Mouse (Mus musculus) liver, embryonic 14.5 days (tissue): ENCODE measurements around the gene Map4k1. TPM values are rescaled to one million over a fixed set of nuclear protein-coding genes. Genes with fewer than 3 reads are reported as not detected.

ENCODE experiments used
- ATAC-seq: fragments of 200-750 bp; cut with Nextera tagmentation; 2 replicates; pipeline ENCODE4 v1.8.0; 2017; ENCODE audit warnings: moderate number of reproducible peaks, mild to moderate bottlenecking, moderate library complexity; ENCODE audit not compliant: insufficient read depth
- DNase-seq, 3 experiments: peaks; one replicate each; pipeline ENCODE4 v3.0.0-alpha.2; 2012 to 2013; ENCODE audit warnings: low read depth in 3 of 3, low spot score in 3 of 3
- H3K27ac ChIP-seq: fragments of 300-500 bp; sonication (generic); 2 replicates; pipeline ENCODE4 v1.5.1; 2014; ENCODE audit warnings: moderate library complexity, mild to moderate bottlenecking, control low read depth, inconsistent platforms
- H3K27me3 ChIP-seq: fragments of 300-500 bp; sonication (generic); 2 replicates; pipeline ENCODE4 v1.6.1; 2014; ENCODE audit warnings: mild to moderate bottlenecking, low read length, moderate library complexity; ENCODE audit not compliant: control insufficient read depth, insufficient read depth
- H3K36me3 ChIP-seq: fragments of 300-500 bp; sonication (generic); replicated peaks from 2 replicates; pipeline ENCODE4 v1.6.1; 2014; ENCODE audit warnings: low read depth; ENCODE audit not compliant: control insufficient read depth, insufficient read depth
- H3K4me1 ChIP-seq, 2 experiments: fragments of 200-500 bp in 1 of 2; fragments of 300-500 bp in 1 of 2; sonication (generic) in 1 of 2; replicated peaks; 2 replicates each; pipeline ENCODE4 v1.6.1; 2012 to 2014; ENCODE audit warnings: antibody characterized with exemption in 1 of 2, inconsistent platforms in 1 of 2, low read length in 1 of 2; ENCODE audit not compliant: control insufficient read depth in 2 of 2, insufficient read depth in 2 of 2
- H3K4me2 ChIP-seq: fragments of 300-500 bp; sonication (generic); 2 replicates; pipeline ENCODE4 v1.6.1; 2014; ENCODE audit warnings: low read depth, mild to moderate bottlenecking, control low read depth, moderate library complexity
- H3K4me3 ChIP-seq, 2 experiments: fragments of 200-500 bp in 1 of 2; fragments of 300-500 bp in 1 of 2; sonication (generic) in 1 of 2; 2 replicates each; pipeline ENCODE4 v1.5.1; 2012 to 2014; ENCODE audit warnings: low read depth in 2 of 2, low read length in 2 of 2, mild to moderate bottlenecking in 2 of 2, control low read depth in 1 of 2, inconsistent platforms in 1 of 2, moderate library complexity in 1 of 2; ENCODE audit not compliant: insufficient read depth in 1 of 2
- H3K9ac ChIP-seq: fragments of 300-500 bp; sonication (generic); replicated peaks from 2 replicates; pipeline ENCODE4 v1.6.1; 2014; ENCODE audit warnings: mild to moderate bottlenecking, control low read depth, moderate library complexity
- H3K9me3 ChIP-seq: fragments of 300-500 bp; sonication (generic); 2 replicates; pipeline ENCODE4 v1.6.1; 2016; ENCODE audit warnings: low read length, mixed read lengths; ENCODE audit not compliant: control insufficient read depth
- CTCF ChIP-seq: IDR thresholded peaks from 2 replicates; pipeline ENCODE4 v1.5.1; 2016; ENCODE audit warnings: antibody characterized with exemption, low read depth, control low read depth
- EP300 ChIP-seq: IDR thresholded peaks from 2 replicates; pipeline ENCODE4 v1.6.1; 2016; ENCODE audit warnings: antibody characterized with exemption, low read depth
- whole genome bisulfite sequencing: fragments of 180-500 bp; shearing (Covaris S2); extraction: QIAGEN DNeasy Blood & Tissue Kit; methylation state at CpG from one replicate; pipeline ENCODE4 v1.1.7; 2014; ENCODE audit not compliant: insufficient replicate concordance; 5-methylcytosine and 5-hydroxymethylcytosine counted together
- polyA plus RNA-seq, 2 experiments: library from polyadenylated mRNA; depleted of rRNA in 1 of 2; stranded (reverse) in 1 of 2; unstranded in 1 of 2; fragments of >200 nt; fragmentation: Nextera tagmentation in 1 of 2; extraction: Ambion mirVana in 1 of 2; gene quantifications; 2 replicates each; pipeline versions ENCODE4 v1.2.1 to v1.2.3; 2012 to 2014

The Map4k1 gene
- polyA plus RNA-seq, 2 experiments = 16.7 to 24.9 TPM

GRCm38 (mm10) chr7:28959505-28960045, 22.3 kb upstream of the Map4k1 start:
- 6% methylated on average over 6 of the region's 6 CpGs for WGBS
- Histone ChIP-seq H3K4me3 (peak overlapping the region; percentile 21 to 86), H3K27ac (peak overlapping the region; percentile 76), H3K4me1 (peaks cover 42 to 66% of the 10 kb centered on the region in 2 experiments), H3K9ac (peak overlapping the region; percentile 98), H3K36me3 (peaks cover 4% of the 10 kb centered on the region; the same call in 1 of the 2 replicates), H3K9me3 (no peaks in the 10 kb centered on the region), H3K4me2 (peak overlapping the region; percentile 90), H3K27me3 (no peaks in the 10 kb centered on the region)
- DNase-seq = peak in 1 of 3 experiments; percentile 49
- no peak for ATAC-seq
- no peak for TF ChIP-seq CTCF
- TF ChIP-seq EP300 = no peak

- DNase-seq = no peak
- Histone ChIP-seq H3K9ac (peak overlapping the region; percentile 98), H3K4me2 (peak overlapping the region; percentile 90), H3K27ac (peak overlapping the region; percentile 76), H3K4me3 (peak overlapping the region; percentile 86 to 92), H3K27me3 (no peaks in the 10 kb centered on the region), H3K36me3 (peaks cover 4% of the 10 kb centered on the region; the same call in 1 of the 2 replicates), H3K4me1 (peaks cover 34 to 58% of the 10 kb centered on the region in 2 experiments), H3K9me3 (no peaks in the 10 kb centered on the region)
- ATAC-seq = no peak
- no peak for TF ChIP-seq CTCF
- no peak for TF ChIP-seq EP300
- 36% methylated on average over 9 of the region's 9 CpGs for WGBS
These were observed 21.4 kb upstream of the Map4k1 start for GRCm38 (mm10) chr7:28960354-28961046.

- H3K4me2 ChIP-seq = peak overlapping the region; percentile 90
- peaks cover 34 to 49% of the 10 kb centered on the region in 2 experiments for H3K4me1 ChIP-seq
These were observed 20.3 kb upstream of the Map4k1 start for GRCm38 (mm10) chr7:28961584-28961926.

GRCm38 (mm10) chr7:28961927-28962670, 19.8 kb upstream of the Map4k1 start, which contains the start of gene Actn4:
TSS of gene Actn4 (minus strand) at chr7:28962340.
- peaks cover 30 to 46% of the 10 kb centered on the region in 2 experiments for H3K4me1 ChIP-seq
- DNase-seq = peak; percentile 96 to 98 (median 96)
- no peaks in the 10 kb centered on the region for H3K9me3 ChIP-seq
- peak within 1 kb of the TSS; percentile 70 for H3K27ac ChIP-seq
- no peak for TF ChIP-seq CTCF
- TF ChIP-seq EP300 = no peak
- peak; percentile 90 for ATAC-seq
- H3K36me3 ChIP-seq = peaks cover 3% of the 10 kb centered on the region; the same call in 1 of the 2 replicates
- H3K4me2 ChIP-seq = peak within 1 kb of the TSS; percentile 90
- H3K9ac ChIP-seq = peak within 1 kb of the TSS; percentile 98
- H3K4me3 ChIP-seq = peak within 1 kb of the TSS; percentile 86 to 92
- WGBS = under 1% methylated on average over 76 of the region's 76 CpGs
- no peaks in the 10 kb centered on the region for H3K27me3 ChIP-seq

More at GRCm38 (mm10) chr7:28961584-28961926, 20.3 kb upstream of the Map4k1 start:
- DNase-seq (no peak), ATAC-seq (no peak)
- H3K36me3 ChIP-seq = peaks cover 4% of the 10 kb centered on the region; the same call in 1 of the 2 replicates
- 0% methylated on average over 7 of the region's 7 CpGs for WGBS
- TF ChIP-seq EP300 = no peak
- no peak for TF ChIP-seq CTCF
- H3K9me3 ChIP-seq = no peaks in the 10 kb centered on the region
- peak overlapping the region; percentile 86 to 92 for H3K4me3 ChIP-seq
- peak overlapping the region; percentile 98 for H3K9ac ChIP-seq
- H3K27me3 ChIP-seq = no peaks in the 10 kb centered on the region
- H3K27ac ChIP-seq = peak overlapping the region; percentile 70

- no peak for TF ChIP-seq CTCF
- TF ChIP-seq EP300 = no peak
- no peak overlapping the region for H3K4me2 ChIP-seq
- H3K36me3 ChIP-seq = no peaks in the 10 kb centered on the region
- ATAC-seq (no peak), DNase-seq (no peak)
- no peak overlapping the region for H3K9ac ChIP-seq
- 60% methylated on average over 3 of the region's 3 CpGs for WGBS
- H3K9me3 ChIP-seq = no peaks in the 10 kb centered on the region
- no peak overlapping the region; the same call in 1 of the 2 replicates for H3K27ac ChIP-seq
- H3K27me3 ChIP-seq = no peaks in the 10 kb centered on the region
- H3K4me3 ChIP-seq = no peak overlapping the region
- peaks cover 16 to 33% of the 10 kb centered on the region in 2 experiments for H3K4me1 ChIP-seq
These were observed 18.4 kb upstream of the Map4k1 start for GRCm38 (mm10) chr7:28963399-28963923.
